25 mouse cellular contexts compared by ENCODE assay signal in the genomic region with DNA sequence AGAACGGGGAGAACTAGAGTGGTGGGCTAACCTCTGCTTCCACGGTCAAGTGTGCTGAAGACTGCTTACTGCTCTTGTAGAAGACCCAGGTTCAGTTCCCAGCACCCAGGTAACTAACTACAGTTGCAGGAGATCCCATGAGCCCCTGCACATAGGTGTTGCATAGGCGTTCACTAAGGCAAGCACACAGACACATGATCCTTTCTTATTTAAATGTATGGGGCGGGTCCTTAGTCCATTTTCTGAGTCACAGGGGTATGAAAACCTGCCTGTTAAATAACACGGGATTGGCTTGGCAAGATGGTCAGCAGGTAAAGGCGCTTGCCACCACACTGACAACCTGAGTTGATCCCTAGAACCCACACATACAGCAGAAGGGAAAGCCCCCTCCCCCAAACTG. TPM values are rescaled to one million over a fixed set of nuclear protein-coding genes. Genes with fewer than 3 reads are reported as not detected.
DNase-seq lines count a peak whose midpoint lies in the region; ATAC-seq and TF ChIP-seq lines count a peak whose summit lies in the region.
"Had no signal": no experiment of that assay in that cellular context is flagged by ENCODE, and none has a peak within 500 bp of the region (broad histone marks: within the 10 kb centered on the region; RNA-seq: fewer than 3 reads in every experiment).

No protein-coding gene starts in this region.

- WGBS in midbrain, embryonic 11.5 days: 90% methylated on average over 6 of the region's 6 CpGs
- 95% methylated on average over 6 of the region's 6 CpGs for WGBS in midbrain, embryonic 14.5 days

- DNase-seq in midbrain, embryonic 11.5 days (ENCODE audit: low spot score, missing footprints): peak; percentile 49
- DNase-seq in midbrain, embryonic 14.5 days: no peak
- peak; percentile 55 for DNase-seq in ES-CJ7 (ENCODE audit: low read depth, low spot score)
- peak; percentile 81 for DNase-seq in R1 (ENCODE audit: low read depth, low spot score)
- peak; percentile 61 for DNase-seq in ZHBTc4 (ENCODE audit: low read depth, low spot score)
- DNase-seq in heart, postnatal 14 days: no peak
- no peak for DNase-seq in gastrocnemius, adult 2 months
- DNase-seq in frontal cortex, adult 2 months (ENCODE audit: extremely low spot score in 1 of 2, low spot score in 1 of 2): no peak
- DNase-seq: adrenal gland, adult 2 months; adrenal gland, adult 8-10 months; adrenal gland, postnatal 10 days; adrenal gland, postnatal 14 days; adrenal gland, postnatal 25 days; adrenal gland, postnatal 36 days; B cell, adult 2 months; cerebellum, adult 11 months; cerebellum, adult 11-12 months; cerebellum, adult 18-20 months; cerebellum, adult 2 months; cerebellum, adult 8-10 months had no signal

- no peak overlapping the region for H3K27ac ChIP-seq in midbrain, embryonic 11.5 days (ENCODE audit: low read depth, low read length)
- H3K27ac ChIP-seq in midbrain, embryonic 14.5 days (replicated peaks; ENCODE audit: low read depth, low read length): no peak overlapping the region
- H3K27ac ChIP-seq in gastrocnemius, adult 2 months: no peak overlapping the region

- no peak for ATAC-seq in midbrain, embryonic 11.5 days (ENCODE audit: low FRiP score)
- no peak for ATAC-seq in midbrain, embryonic 14.5 days (ENCODE audit: low FRiP score, low TSS enrichment)
- ATAC-seq: activated CD4-positive, CD25-positive, alpha-beta regulatory T cell, adult 4 months; CD4-positive, CD25-positive, alpha-beta regulatory T cell, adult 4 months; Patski had no signal

- peaks cover 13% of the 10 kb centered on the region for H3K4me1 ChIP-seq in midbrain, embryonic 11.5 days (ENCODE audit: control insufficient read depth, insufficient read depth, low read length)
- peaks cover 15% of the 10 kb centered on the region; the same call in 1 of the 2 replicates for H3K4me1 ChIP-seq in midbrain, embryonic 14.5 days (ENCODE audit: control insufficient read depth, insufficient read depth, low read length)

- intact Hi-C loops in heart, postnatal 14 days (cut with DNase I): no loop called here
- intact Hi-C loops in gastrocnemius, adult 2 months (cut with DNase I): no loop called here

- no peak overlapping the region for H3K9ac ChIP-seq in midbrain, embryonic 11.5 days (ENCODE audit: low read length)
- H3K9ac ChIP-seq in midbrain, embryonic 14.5 days (replicated peaks; ENCODE audit: low read length): no peak overlapping the region

- no peak for TF ChIP-seq CTCF in gastrocnemius, adult 2 months (IDR thresholded peaks at IDR 0.05)

- no peaks in the 10 kb centered on the region for H3K27me3 ChIP-seq in midbrain, embryonic 11.5 days (ENCODE audit: control insufficient read depth, insufficient read depth, low read length)
- H3K27me3 ChIP-seq in midbrain, embryonic 14.5 days (ENCODE audit: control insufficient read depth, insufficient read depth, low read length): no peaks in the 10 kb centered on the region
- H3K27me3 ChIP-seq: CH12.LX, Patski had no signal

- no peaks in the 10 kb centered on the region for H3K9me3 ChIP-seq in midbrain, embryonic 11.5 days (ENCODE audit: control insufficient read depth, low read length)
- no peaks in the 10 kb centered on the region for H3K9me3 ChIP-seq in midbrain, embryonic 14.5 days (ENCODE audit: control insufficient read depth, low read length)
- H3K9me3 ChIP-seq: G1E had no signal

- H3K36me3 ChIP-seq in midbrain, embryonic 11.5 days (ENCODE audit: control insufficient read depth, insufficient read depth, low read length): no peaks in the 10 kb centered on the region
- peaks cover 12% of the 10 kb centered on the region; the same call in 1 of the 2 replicates for H3K36me3 ChIP-seq in midbrain, embryonic 14.5 days (ENCODE audit: control insufficient read depth, insufficient read depth, low read length)

- no peak overlapping the region for H3K4me3 ChIP-seq in midbrain, embryonic 11.5 days (ENCODE audit: low read depth, low read length)
- H3K4me3 ChIP-seq in midbrain, embryonic 14.5 days (replicated peaks; ENCODE audit: low read depth, low read length): no peak overlapping the region
- no peak overlapping the region for H3K4me3 ChIP-seq in gastrocnemius, adult 2 months

- H3K4me2 ChIP-seq in midbrain, embryonic 11.5 days: no peak overlapping the region
- no peak overlapping the region for H3K4me2 ChIP-seq in midbrain, embryonic 14.5 days (ENCODE audit: low read length)

RNA-seq across cellular contexts. Expression of a gene that starts 29.1 kb away (rescaled TPM):
- polyA plus RNA-seq in midbrain, embryonic 11.5 days (2014; fragmentation: Nextera tagmentation; extraction: Ambion mirVana): 0.92 and 1.2 TPM in 2 replicates
- 3.9 and 4.3 TPM in 2 replicates for polyA plus RNA-seq in midbrain, embryonic 14.5 days (2014; fragmentation: Nextera tagmentation; extraction: Ambion mirVana)
- total RNA-seq in heart, postnatal 14 days (2021): 1 to 10 TPM; 6.5 to 8.6 TPM
- 10 to 100 TPM; 10.4 to 10.9 TPM for total RNA-seq in gastrocnemius, adult 2 months (2021)
- 29.2 and 30.2 TPM in 2 replicates for polyA plus RNA-seq in frontal cortex, adult 2 months (2012; rRNA removed)

RNA-seq across cellular contexts. Expression of a gene that starts 39.4 kb away (rescaled TPM):
- polyA plus RNA-seq in midbrain, embryonic 11.5 days (2014; fragmentation: Nextera tagmentation; extraction: Ambion mirVana): 35.3 and 36.9 TPM in 2 replicates
- 43.0 and 46.7 TPM in 2 replicates for polyA plus RNA-seq in midbrain, embryonic 14.5 days (2014; fragmentation: Nextera tagmentation; extraction: Ambion mirVana)
- 1 to 10 TPM; 4.4 to 4.7 TPM for total RNA-seq in heart, postnatal 14 days (2021)
- total RNA-seq in gastrocnemius, adult 2 months (2021): 1 to 10 TPM; 4.0 to 4.1 TPM
- polyA plus RNA-seq in frontal cortex, adult 2 months (2012; rRNA removed): 27.8 and 28.2 TPM in 2 replicates

Comparison
In these comparisons a context has a peak if more than half of its experiments do, and no peak if none do; other contexts are left out.
1. DNase-seq: peak in midbrain, embryonic 11.5 days (single experiment), ES-CJ7 (single experiment), R1 (single experiment) and ZHBTc4 (single experiment); none in midbrain, embryonic 14.5 days (single experiment), heart, postnatal 14 days (0 of 2), gastrocnemius, adult 2 months (single experiment) and frontal cortex, adult 2 months (0 of 2).